Mouse (Mus musculus) ES-E14 (cell line): Measurements from ENCODE around the gene Grip1.

Source experiments
- MAFK ChIP-seq: IDR thresholded peaks from 2 replicates; pipeline ENCODE4 v1.6.1; 2014; ENCODE audit warnings: mild to moderate bottlenecking, low read depth, low read length, inconsistent platforms; ENCODE audit not compliant: insufficient read depth
- ZC3H11A ChIP-seq: IDR thresholded peaks from 2 replicates; pipeline ENCODE4 v1.6.1; 2012; ENCODE audit warnings: low read depth, mild to moderate bottlenecking, inconsistent platforms, low read length, borderline replicate concordance

- no peak for TF ChIP-seq MAFK
- no peak for TF ChIP-seq ZC3H11A
Observed at GRCm38 (mm10) chr10:119819740-119820139, 366.1 kb downstream of the Grip1 start.
